Mouse (Mus musculus): ENCODE data around the gene Lect2.

Gene Lect2

GRCm38 (mm10) chr13:56522081-56522820 is 26.1 kb downstream of the Lect2 start, which contains the start of gene Fbxl21:
Gene Fbxl21 (plus strand): TSS chr13:56522472.
- in situ Hi-C loops (cut with MboI; ENCODE audit: unreplicated experiment in 2 of 2), result no loop called here

DNA sequence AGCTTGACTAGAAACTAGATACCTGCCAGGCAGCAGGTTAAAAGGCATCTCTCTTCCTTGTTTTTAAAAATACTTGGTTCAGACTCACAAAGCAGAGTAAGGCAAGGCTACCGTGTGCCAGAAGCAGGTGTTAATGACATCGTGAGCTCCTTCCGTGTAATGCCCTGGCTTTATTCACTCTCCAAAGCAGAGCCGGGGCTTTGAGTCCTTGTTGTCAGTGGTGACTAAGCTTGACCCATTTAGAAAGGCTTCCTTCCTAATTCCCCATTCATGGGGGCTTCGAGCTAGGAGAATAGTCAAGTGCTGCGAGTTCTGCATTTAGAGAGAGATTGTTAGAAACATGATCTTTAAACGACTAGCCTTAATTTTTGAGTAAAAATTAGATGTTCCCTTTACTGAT is 31.5 kb downstream of the Lect2 start:
- in situ Hi-C loops (cut with MboI; ENCODE audit: unreplicated experiment in 2 of 2), result no loop called here

DNA sequence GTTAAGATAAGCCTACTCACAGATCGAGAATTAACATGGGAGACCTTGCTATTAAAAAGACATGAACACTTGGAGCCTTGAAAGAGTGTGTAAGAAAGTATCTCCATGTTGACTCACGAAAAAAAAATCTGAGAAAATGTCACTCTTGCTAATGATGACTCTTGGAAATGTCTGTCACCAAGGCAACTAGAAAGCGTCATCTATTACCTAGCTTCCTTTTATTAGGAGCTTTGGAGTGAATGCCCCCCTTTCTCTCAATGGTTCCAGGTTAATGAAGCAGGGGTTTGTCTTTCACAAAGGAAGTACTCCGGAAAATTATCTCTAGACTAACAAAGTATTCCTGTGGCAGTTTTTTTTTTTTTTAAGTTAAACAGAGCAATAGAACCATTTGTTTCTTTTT is 32.0 kb downstream of the Lect2 start:
- in situ Hi-C loops (cut with MboI; ENCODE audit: unreplicated experiment in 2 of 2), result no loop called here

GRCm38 (mm10) chr13:56513595-56513994 is 34.7 kb downstream of the Lect2 start:
- in situ Hi-C loops (cut with MboI; ENCODE audit: unreplicated experiment in 2 of 2), result no loop called here

DNA sequence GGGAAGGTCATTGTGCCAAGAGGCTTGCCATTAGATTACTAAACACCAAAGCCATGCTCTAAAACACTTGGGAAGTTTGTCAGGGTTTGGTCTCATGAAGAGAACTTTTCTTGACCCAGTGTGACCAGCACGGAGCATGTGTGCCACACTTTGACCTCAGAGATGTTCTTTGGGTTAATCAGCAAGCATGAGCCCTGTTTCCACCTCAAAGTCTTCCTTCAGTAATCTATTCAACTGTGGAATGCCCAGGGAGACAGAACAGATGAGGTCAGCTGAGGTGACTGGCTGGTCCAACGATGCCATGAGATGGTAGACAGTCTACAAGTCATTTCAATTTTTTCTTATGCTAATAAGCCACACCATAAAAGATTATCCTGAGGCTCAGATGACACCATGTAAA is 38.5 kb downstream of the Lect2 start:
- in situ Hi-C loops (cut with MboI; ENCODE audit: unreplicated experiment in 2 of 2), result no loop called here

GRCm38 (mm10) chr13:56506871-56507496 is 41.3 kb downstream of the Lect2 start:
- in situ Hi-C loops (cut with MboI; ENCODE audit: unreplicated experiment in 2 of 2), result no loop called here

GRCm38 (mm10) chr13:56501866-56502420 is 46.4 kb downstream of the Lect2 start:
- in situ Hi-C loops (cut with MboI; ENCODE audit: unreplicated experiment in 2 of 2), result no loop called here

DNA sequence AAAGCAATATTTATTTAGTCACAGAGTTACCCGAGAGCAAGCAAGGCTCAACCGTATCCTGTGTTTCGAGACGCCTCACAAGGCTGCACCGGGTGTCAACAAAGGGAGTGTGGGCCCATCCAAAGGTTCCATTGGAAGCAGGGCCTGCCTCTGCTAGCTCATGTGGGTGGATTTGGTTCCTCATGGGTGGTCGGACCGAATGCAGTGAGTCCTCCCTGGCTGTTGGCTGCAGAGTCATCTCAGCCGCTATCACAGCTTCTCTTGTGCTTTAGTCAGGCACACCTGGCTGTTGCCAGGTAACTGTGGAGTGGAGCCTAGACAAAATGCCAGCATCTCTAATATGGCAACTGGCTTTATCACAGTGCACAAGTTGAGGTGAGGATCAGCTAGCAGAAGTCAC is 47.7 kb downstream of the Lect2 start:
- in situ Hi-C loops (cut with MboI; ENCODE audit: unreplicated experiment in 2 of 2), result no loop called here

DNA sequence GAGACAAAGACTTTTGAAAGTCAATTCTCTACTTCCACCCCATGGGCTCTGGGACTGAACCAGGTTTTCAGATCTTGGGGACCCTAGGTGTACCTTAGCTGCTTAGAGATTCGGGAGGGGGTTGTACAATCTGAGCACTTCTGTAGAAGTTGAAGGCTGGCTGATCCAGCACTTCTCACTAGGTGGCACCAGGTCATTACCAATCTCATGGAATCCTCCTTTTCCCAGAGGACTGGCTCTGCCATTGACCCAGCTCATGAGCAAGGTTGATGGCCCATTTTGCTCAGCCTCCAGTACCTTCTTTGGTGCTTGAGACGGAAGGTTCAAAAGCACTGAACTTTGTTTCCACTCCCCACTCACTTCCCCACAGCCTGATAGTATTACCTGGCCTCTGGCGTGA is 48.2 kb downstream of the Lect2 start:
- in situ Hi-C loops (cut with MboI; ENCODE audit: unreplicated experiment in 2 of 2), result no loop called here

GRCm38 (mm10) chr13:56494440-56494839 is 53.9 kb downstream of the Lect2 start:
- in situ Hi-C loops (cut with MboI; ENCODE audit: unreplicated experiment in 2 of 2), result no loop called here
